Mouse (Mus musculus) megakaryocyte, embryonic 14.5 days (primary cell): ENCODE data around the gene Tenm1. TPM values are rescaled to one million over a fixed set of nuclear protein-coding genes. Genes with fewer than 3 reads are reported as not detected.

Source experiments
- H3K27me3 ChIP-seq: replicated peaks from 2 replicates; pipeline ENCODE3; 2012; ENCODE audit warnings: inconsistent platforms
- H3K36me3 ChIP-seq: replicated peaks from 2 replicates; pipeline ENCODE3; 2012; ENCODE audit warnings: low read length, inconsistent platforms, mixed read lengths
- H3K4me1 ChIP-seq: 2 replicates; pipeline ENCODE4 v1.6.1; 2012; ENCODE audit warnings: inconsistent platforms
- H3K4me3 ChIP-seq: replicated peaks from 2 replicates; pipeline ENCODE3; 2012; ENCODE audit warnings: moderate library complexity, mild to moderate bottlenecking, inconsistent platforms
- H3K9me3 ChIP-seq: 2 replicates; pipeline ENCODE4 v1.6.1; 2012; ENCODE audit warnings: inconsistent platforms
- FLI1 ChIP-seq: IDR thresholded peaks from 2 replicates; pipeline ENCODE4 v1.6.1; 2012; ENCODE audit warnings: low read length, inconsistent platforms, mixed read lengths
- GATA1 ChIP-seq: IDR thresholded peaks from 3 replicates; pipeline ENCODE4 v1.6.1; 2012; ENCODE audit warnings: mixed read lengths, low read length, inconsistent platforms, borderline replicate concordance
- polyA plus RNA-seq: library from polyadenylated mRNA; stranded (reverse); fragments of >175 nt; gene quantifications from 2 replicates; pipeline ENCODE4 v1.2.3, GENCODE M21; 2012; ENCODE audit warnings: low replicate concordance; ENCODE audit not compliant: insufficient read depth

The Tenm1 gene
- polyA plus RNA-seq, 1 experiment: not detected

DNA sequence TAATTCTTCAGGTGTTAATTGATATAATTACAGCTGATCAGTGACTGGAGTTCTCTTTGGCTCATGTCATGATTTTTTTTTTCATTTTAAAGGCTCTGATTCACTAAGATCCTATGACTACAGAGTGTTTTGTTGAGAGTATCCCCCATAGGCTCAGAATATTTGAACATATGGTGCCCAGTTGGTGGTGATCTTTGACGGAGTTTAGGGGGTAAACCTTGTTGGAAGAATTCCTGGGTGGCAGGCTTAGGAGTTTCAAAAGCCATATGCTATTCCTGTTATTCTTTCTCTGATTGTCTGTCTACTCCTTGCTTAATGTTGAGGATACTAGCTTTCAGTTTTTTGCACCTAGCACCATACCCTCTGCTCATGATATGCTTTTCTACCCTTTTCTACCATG, 109.6 kb downstream of the Tenm1 start:
- Histone ChIP-seq H3K4me1 (no peaks in the 10 kb centered on the region), H3K9me3 (no peaks in the 10 kb centered on the region), H3K36me3 (no peaks in the 10 kb centered on the region), H3K4me3 (no peak overlapping the region), H3K27me3 (no peaks in the 10 kb centered on the region)
- TF ChIP-seq FLI1 (no peak), GATA1 (no peak)

DNA sequence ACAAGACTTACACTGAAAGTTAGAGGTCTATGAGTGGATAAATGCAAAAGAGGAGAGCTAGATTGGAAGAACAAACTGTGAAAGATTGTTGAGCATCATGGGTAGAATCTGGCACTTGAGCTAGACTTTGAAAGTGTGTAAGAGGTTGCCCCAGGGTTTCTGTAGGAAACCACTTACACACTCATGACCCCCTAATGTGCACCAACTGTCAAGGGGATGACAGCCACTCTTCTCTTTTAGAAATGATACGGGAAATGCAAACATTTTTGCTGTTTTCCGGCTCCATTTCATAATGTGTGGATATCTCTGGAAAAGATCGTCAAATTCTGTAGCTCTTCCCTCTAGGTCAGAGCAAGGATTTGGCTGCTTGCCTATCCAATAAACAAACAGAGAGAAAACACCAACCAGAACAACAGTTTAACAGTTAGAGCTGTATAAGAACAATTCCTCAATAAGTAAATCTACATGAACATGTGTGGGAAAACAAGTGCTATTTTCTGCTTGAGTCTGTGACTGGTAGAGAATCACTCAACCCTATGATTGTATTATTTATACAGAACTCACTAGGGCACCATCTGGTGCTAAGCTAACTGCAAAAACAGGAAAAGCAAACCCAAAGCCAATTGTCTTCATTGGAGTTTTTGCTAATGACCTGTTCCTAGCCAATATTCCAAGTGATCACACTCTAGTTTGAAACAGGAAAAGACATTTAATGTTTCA, 111.0 kb downstream of the Tenm1 start:
- Histone ChIP-seq H3K27me3 (no peaks in the 10 kb centered on the region), H3K36me3 (no peaks in the 10 kb centered on the region), H3K4me1 (no peaks in the 10 kb centered on the region), H3K4me3 (no peak overlapping the region), H3K9me3 (no peaks in the 10 kb centered on the region)
- no peak for TF ChIP-seq GATA1
- TF ChIP-seq FLI1: no peak

DNA sequence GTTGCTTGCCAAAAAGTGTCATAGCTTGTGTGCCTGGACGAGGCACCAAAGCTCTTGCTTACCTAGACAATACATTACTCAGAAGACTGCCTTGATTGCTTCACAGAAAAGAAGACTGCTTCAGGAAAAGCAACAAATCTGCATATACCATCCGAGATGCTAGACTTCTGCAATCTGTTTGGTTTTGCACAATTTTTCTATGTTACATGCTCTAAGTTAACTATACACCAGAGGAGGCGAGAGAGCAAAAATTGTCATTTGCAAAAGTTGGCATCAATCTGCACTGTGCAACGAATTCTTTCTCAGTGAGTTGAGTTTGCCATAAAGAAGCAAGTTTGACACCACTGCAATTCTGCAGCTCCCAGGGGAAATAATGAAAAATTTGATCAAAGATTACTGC, 193.1 kb downstream of the Tenm1 start:
- Histone ChIP-seq H3K4me1 (no peaks in the 10 kb centered on the region), H3K4me3 (no peak overlapping the region), H3K36me3 (no peaks in the 10 kb centered on the region), H3K27me3 (no peaks in the 10 kb centered on the region), H3K9me3 (no peaks in the 10 kb centered on the region)
- TF ChIP-seq FLI1 (no peak), GATA1 (no peak)

DNA sequence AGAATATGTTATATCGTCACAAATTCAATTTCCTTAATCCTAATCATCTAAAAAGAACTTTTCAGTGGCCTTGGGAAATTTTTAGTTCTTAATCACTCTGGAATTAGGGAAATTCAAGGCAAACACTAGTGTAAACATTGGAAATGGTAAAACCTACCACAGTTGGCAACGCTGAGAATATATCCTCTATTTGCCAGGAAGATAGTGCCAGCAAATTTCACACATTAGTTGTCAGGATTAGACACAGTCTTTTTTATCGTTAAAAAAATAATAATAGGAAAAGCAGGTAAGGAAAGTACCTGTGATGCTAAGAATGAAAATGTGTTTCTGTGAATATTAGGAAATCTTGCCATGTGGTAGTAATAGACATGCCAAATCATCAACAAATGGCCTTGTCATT, 223.9 kb downstream of the Tenm1 start:
- Histone ChIP-seq H3K9me3 (no peaks in the 10 kb centered on the region), H3K4me1 (no peaks in the 10 kb centered on the region), H3K36me3 (no peaks in the 10 kb centered on the region), H3K4me3 (no peak overlapping the region), H3K27me3 (no peaks in the 10 kb centered on the region)
- TF ChIP-seq FLI1 (no peak), GATA1 (no peak)

DNA sequence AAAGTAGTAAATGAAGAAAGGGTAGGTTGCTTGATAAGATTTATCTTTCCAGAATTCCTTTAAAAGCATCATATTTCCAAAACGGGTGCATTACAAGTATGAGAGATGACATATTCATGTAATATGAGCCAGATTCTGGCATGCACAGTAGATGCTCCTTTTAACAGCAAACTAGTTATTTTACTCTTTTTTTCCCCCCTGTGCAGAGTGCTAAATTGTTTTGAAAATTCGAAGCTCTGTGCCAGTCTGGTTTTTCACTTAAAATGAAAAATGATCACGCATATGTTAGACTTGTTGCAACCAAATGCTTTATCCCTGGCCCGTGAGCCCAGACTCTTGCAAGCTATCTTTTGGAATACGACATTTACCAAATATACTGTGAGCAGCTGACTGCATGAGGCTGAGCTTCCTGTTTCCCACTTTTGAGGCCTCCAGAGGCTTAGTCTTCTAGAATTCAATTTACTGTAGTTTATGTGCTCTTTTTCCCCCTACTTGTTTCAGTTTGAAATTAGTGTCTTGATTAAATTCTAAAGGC, 226.6 kb downstream of the Tenm1 start:
- Histone ChIP-seq H3K4me3 (no peak overlapping the region), H3K27me3 (no peaks in the 10 kb centered on the region), H3K9me3 (no peaks in the 10 kb centered on the region), H3K36me3 (no peaks in the 10 kb centered on the region), H3K4me1 (no peaks in the 10 kb centered on the region)
- TF ChIP-seq GATA1 (no peak), FLI1 (no peak)

DNA sequence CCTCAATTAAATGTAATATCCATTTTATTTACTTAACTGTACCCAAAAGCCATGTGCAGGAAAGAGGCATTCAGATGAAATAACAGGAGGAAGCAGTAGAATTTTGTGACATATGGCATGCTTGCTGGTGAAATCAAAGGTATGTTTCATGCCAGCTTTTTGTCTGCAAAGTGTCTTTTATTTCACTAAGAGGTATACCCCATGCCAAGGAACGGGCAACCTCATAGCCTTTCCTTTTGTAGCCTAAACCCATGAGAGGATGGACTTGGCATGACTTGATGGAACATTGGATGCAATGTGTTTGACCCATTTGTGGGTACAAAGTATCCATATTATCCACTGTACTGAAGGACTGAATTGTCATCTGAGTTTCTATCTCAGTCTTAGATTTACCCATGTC, 246.0 kb downstream of the Tenm1 start:
- Histone ChIP-seq H3K4me1 (no peaks in the 10 kb centered on the region), H3K27me3 (no peaks in the 10 kb centered on the region), H3K36me3 (no peaks in the 10 kb centered on the region), H3K4me3 (no peak overlapping the region), H3K9me3 (no peaks in the 10 kb centered on the region)
- TF ChIP-seq GATA1: no peak
- no peak for TF ChIP-seq FLI1

DNA sequence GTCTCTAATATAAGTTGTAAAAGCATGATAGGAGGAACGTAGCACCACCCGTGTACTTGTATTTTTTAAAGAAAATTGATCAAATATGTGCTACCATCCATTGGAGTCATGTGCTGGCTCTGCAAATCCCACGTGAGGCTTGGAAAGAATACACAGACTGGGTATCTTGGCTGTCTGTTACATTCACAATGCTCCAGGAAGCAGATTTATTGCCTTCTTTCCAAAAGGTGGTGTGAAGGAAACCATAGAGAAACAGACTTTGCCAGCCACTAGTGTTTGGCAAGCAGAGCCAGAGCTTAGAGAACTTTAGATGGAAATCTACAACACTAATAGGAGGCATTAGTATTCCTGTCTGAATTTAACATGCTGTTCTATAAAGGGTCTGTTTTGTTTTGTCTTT, 277.4 kb downstream of the Tenm1 start:
- Histone ChIP-seq H3K4me3 (no peak overlapping the region), H3K27me3 (no peaks in the 10 kb centered on the region), H3K9me3 (no peaks in the 10 kb centered on the region), H3K4me1 (no peaks in the 10 kb centered on the region), H3K36me3 (no peaks in the 10 kb centered on the region)
- TF ChIP-seq FLI1: no peak
- TF ChIP-seq GATA1: no peak

DNA sequence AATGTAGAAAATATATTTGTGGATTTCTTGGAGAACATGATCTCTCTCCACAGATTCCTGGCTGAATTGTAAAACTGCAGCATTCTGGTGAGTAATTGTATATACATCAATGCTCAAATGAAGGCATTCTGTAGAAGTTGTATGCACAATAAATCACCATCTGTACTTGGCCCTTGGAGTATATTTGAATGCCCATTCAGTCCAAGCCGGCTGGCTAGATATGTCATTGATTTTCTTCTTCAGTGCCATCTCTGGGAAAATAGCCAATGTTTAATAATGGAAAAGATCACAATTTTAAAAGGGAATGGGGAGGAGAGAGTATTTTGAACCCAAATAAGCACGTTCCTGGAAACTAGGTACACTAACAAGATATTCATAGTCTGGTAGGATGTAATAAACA, 299.2 kb downstream of the Tenm1 start:
- Histone ChIP-seq H3K9me3 (no peaks in the 10 kb centered on the region), H3K4me3 (no peak overlapping the region), H3K27me3 (no peaks in the 10 kb centered on the region), H3K4me1 (no peaks in the 10 kb centered on the region), H3K36me3 (no peaks in the 10 kb centered on the region)
- TF ChIP-seq GATA1 (no peak), FLI1 (no peak)

DNA sequence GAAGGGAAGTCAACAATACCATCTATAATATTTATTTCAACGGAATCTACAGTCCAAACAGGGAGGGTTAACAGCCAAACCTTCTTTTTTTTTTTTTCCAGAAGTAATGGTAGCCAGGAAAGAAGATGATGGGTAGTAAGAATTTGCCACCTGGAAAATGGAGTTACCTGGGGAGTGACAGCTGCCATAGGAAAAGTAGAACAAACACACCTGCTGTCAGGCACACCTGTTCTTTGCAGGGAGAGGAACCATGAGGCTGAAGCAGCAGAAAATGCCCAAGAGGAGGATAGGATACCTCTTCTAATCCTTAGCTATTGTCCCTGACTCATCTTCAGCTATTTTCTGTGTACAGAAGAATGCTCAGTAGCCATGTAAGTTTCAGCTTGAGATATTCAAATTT, 306.4 kb downstream of the Tenm1 start:
- no peak for TF ChIP-seq FLI1
- no peak for TF ChIP-seq GATA1
- Histone ChIP-seq H3K36me3 (no peaks in the 10 kb centered on the region), H3K9me3 (no peaks in the 10 kb centered on the region), H3K4me3 (no peak overlapping the region), H3K27me3 (no peaks in the 10 kb centered on the region), H3K4me1 (no peaks in the 10 kb centered on the region)

DNA sequence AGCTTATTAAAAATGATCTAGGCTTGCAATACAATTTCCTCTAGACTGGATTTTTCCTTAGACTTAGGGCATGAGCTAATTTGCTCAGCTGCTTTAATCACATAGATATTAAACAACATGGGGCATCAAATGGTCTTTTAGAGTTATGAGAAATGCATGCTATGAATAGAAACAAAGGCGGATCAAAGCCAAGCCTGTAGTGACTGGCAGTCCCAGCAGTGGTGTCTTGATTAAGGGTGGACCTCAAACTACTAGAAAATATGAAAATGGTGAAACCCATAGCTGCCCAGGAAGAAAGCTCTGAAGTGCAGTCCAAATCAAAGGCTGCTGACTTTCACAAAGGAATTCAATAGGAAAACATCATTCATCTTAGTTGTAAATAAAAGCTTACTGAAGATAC, 306.9 kb downstream of the Tenm1 start:
- H3K9me3 ChIP-seq: no peaks in the 10 kb centered on the region
- H3K36me3 ChIP-seq: no peaks in the 10 kb centered on the region
- H3K4me1 ChIP-seq: no peaks in the 10 kb centered on the region
- H3K4me3 ChIP-seq: no peak overlapping the region
- TF ChIP-seq FLI1: no peak
- TF ChIP-seq GATA1: no peak
- no peaks in the 10 kb centered on the region for H3K27me3 ChIP-seq

DNA sequence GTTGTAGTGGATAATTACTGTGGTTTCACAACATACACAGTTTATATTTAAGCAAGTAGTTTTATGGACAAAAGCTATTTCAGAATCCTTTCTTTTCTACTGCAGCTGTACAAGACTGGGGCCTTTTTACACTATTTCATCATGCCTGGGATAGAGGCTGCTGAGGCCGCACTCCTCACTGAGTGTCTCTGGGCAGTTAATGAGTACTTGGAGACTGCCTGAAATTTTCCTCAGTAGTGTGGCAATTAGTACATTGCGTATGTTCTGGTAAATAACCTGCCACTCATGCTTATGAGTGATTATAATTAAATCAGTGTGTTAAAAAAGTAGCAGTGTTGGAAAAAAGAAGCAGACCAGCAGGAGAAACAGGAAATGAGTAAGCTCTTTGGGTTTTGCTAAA, 442.8 kb downstream of the Tenm1 start:
- Histone ChIP-seq H3K36me3 (no peaks in the 10 kb centered on the region), H3K4me1 (no peaks in the 10 kb centered on the region), H3K9me3 (no peaks in the 10 kb centered on the region), H3K27me3 (no peaks in the 10 kb centered on the region), H3K4me3 (no peak overlapping the region)
- TF ChIP-seq GATA1: no peak
- no peak for TF ChIP-seq FLI1
